ENCODE assay signal across 14 mouse cellular contexts in genomic region chr2:106436136-106436535, GRCm38 (mm10).
"Had no signal": no experiment of that assay in that cellular context is flagged by ENCODE, and none has a peak within 500 bp of the region (broad histone marks: within the 10 kb centered on the region; RNA-seq: fewer than 3 reads in every experiment).

No protein-coding gene starts in this region.

- H3K27me3 ChIP-seq: liver, embryonic 13.5 days; lung, embryonic 15.5 days; midbrain, embryonic 15.5 days had no signal

- H3K4me3 ChIP-seq: layer of hippocampus, adult 2 months; limb, embryonic 12.5 days; liver, embryonic 13.5 days; lung, embryonic 15.5 days; midbrain, embryonic 15.5 days had no signal

- H3K9me3 ChIP-seq: limb, embryonic 12.5 days; liver, embryonic 13.5 days; lung, embryonic 15.5 days; midbrain, embryonic 15.5 days had no signal

- ATAC-seq: liver, postnatal 0 days; midbrain, embryonic 15.5 days had no signal

- DNase-seq: kidney, adult 8-10 months; kidney, postnatal 36 days; liver; liver, embryonic 13.5 days; liver, postnatal 0 days; lung, postnatal 14 days; right cerebral cortex, postnatal 14 days; thymus, postnatal 36 days had no signal

- H3K36me3 ChIP-seq: limb, embryonic 12.5 days; liver, embryonic 13.5 days; lung, embryonic 15.5 days; midbrain, embryonic 15.5 days had no signal

- H3K4me1 ChIP-seq: liver, embryonic 13.5 days; lung, embryonic 15.5 days had no signal

- H3K27ac ChIP-seq: kidney, postnatal 0 days; layer of hippocampus, adult 2 months; limb, embryonic 12.5 days; liver, embryonic 13.5 days; lung, embryonic 15.5 days; macrophage; midbrain, embryonic 15.5 days had no signal

- H3K4me2 ChIP-seq: limb, embryonic 12.5 days; liver, embryonic 13.5 days; lung, embryonic 15.5 days; midbrain, embryonic 15.5 days had no signal

- H3K9ac ChIP-seq: limb, embryonic 12.5 days; liver, embryonic 13.5 days; liver, postnatal 0 days; lung, embryonic 15.5 days; midbrain, embryonic 15.5 days had no signal
